Mouse (Mus musculus) hindbrain, embryonic 13.5 days (tissue): ENCODE measurements around the gene Ptpn4. TPM values are rescaled to one million over a fixed set of nuclear protein-coding genes. Genes with fewer than 3 reads are reported as not detected.

Source experiments
- ATAC-seq: fragments of 200-750 bp; cut with Nextera tagmentation; 2 replicates; pipeline ENCODE4 v1.8.0; 2017; ENCODE audit warnings: moderate TSS enrichment; ENCODE audit not compliant: low FRiP score
- H3K27ac ChIP-seq: fragments of 300-500 bp; sonication (generic); 2 replicates; pipeline ENCODE4 v1.5.1; 2015; ENCODE audit warnings: inconsistent platforms, mild to moderate bottlenecking, moderate library complexity
- H3K27me3 ChIP-seq: fragments of 300-500 bp; sonication (generic); 2 replicates; pipeline ENCODE4 v1.6.1; 2015; ENCODE audit warnings: mild to moderate bottlenecking, inconsistent platforms
- H3K36me3 ChIP-seq: fragments of 300-500 bp; sonication (generic); 2 replicates; pipeline ENCODE4 v1.6.1; 2015; ENCODE audit warnings: mild to moderate bottlenecking, inconsistent platforms
- H3K4me1 ChIP-seq: fragments of 300-500 bp; sonication (generic); replicated peaks from 2 replicates; pipeline ENCODE4 v1.6.1; 2015; ENCODE audit warnings: inconsistent platforms
- H3K4me2 ChIP-seq: fragments of 300-500 bp; sonication (generic); 2 replicates; pipeline ENCODE4 v1.6.1; 2015; ENCODE audit warnings: inconsistent platforms, mild to moderate bottlenecking, moderate library complexity
- H3K4me3 ChIP-seq: fragments of 300-500 bp; sonication (generic); 2 replicates; pipeline ENCODE4 v1.5.1; 2015; ENCODE audit warnings: mild to moderate bottlenecking, inconsistent platforms
- H3K9ac ChIP-seq: fragments of 300-500 bp; sonication (generic); 2 replicates; pipeline ENCODE4 v1.6.1; 2015; ENCODE audit warnings: mild to moderate bottlenecking, inconsistent platforms
- H3K9me3 ChIP-seq: fragments of 300-500 bp; sonication (generic); 2 replicates; pipeline ENCODE4 v1.6.1; 2016; ENCODE audit warnings: inconsistent platforms
- WGBS: fragments of 180-500 bp; shearing (Covaris S2); methylation state at CpG from one replicate; pipeline ENCODE4 v1.1.7; 2015; 5-methylcytosine and 5-hydroxymethylcytosine counted together
- polyA plus RNA-seq: library from polyadenylated mRNA; unstranded; fragments of >200 nt; fragmentation: Nextera tagmentation; extraction: Ambion mirVana; gene quantifications from 2 replicates; pipeline ENCODE4 v1.2.1, GENCODE M21; 2015

Gene Ptpn4
- polyA plus RNA-seq, 1 experiment from 2014 or later = 12.1 TPM

DNA sequence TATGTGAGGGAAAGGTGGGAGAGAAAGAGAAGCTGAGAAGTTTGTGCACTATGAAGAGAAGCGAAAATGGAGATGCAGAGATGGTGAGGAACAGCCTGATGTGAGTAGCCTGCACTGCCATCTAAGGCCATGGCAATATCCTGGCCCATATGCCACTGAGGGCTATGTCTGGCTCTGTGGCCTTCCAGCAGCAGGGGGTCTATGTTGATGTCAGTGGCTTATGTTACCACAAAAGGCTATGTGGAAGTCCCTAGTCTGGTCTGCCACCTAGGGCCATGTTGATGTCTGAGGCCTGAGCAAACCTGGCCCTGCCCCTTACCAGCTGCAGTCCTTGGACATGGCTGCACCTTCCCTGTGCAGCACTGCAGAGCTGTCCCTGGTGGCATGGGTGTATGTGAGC lies 43.1 kb downstream of the Ptpn4 start:
- H3K4me1 ChIP-seq = no peaks in the 10 kb centered on the region
- H3K27ac ChIP-seq = no peak overlapping the region
- no peak for ATAC-seq
- WGBS = 93% methylated on average over 1 of the region's 1 CpGs
- H3K27me3 ChIP-seq = no peaks in the 10 kb centered on the region
- no peak overlapping the region for H3K4me2 ChIP-seq
- H3K9ac ChIP-seq = no peak overlapping the region
- H3K9me3 ChIP-seq = no peaks in the 10 kb centered on the region
- H3K36me3 ChIP-seq = peaks cover 7% of the 10 kb centered on the region
- no peak overlapping the region for H3K4me3 ChIP-seq

DNA sequence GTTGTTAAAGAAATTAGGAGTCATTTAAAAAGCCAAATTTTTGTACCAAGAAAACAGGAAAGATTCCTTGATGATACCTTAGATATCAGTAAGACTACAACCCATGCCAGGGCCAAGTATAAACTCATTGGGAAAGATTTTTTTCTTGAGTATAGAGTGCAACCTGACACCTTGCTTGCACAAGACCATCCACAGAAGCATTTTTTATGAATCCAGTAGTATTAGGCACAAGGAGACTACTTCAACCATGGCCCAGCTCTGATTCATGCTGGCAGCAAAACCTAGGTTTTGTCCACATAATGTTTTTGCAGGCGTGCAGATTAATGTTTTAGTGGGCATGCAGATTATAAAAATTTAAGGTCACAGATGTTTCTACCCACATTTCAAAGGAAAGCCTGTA lies 46.8 kb downstream of the Ptpn4 start:
- Histone ChIP-seq H3K4me1 (no peaks in the 10 kb centered on the region), H3K27me3 (no peaks in the 10 kb centered on the region), H3K4me3 (no peak overlapping the region), H3K4me2 (no peak overlapping the region), H3K27ac (no peak overlapping the region), H3K9me3 (no peaks in the 10 kb centered on the region), H3K36me3 (peaks cover 7% of the 10 kb centered on the region), H3K9ac (no peak overlapping the region)
- no peak for ATAC-seq
- 80% methylated on average over 1 of the region's 1 CpGs for WGBS

DNA sequence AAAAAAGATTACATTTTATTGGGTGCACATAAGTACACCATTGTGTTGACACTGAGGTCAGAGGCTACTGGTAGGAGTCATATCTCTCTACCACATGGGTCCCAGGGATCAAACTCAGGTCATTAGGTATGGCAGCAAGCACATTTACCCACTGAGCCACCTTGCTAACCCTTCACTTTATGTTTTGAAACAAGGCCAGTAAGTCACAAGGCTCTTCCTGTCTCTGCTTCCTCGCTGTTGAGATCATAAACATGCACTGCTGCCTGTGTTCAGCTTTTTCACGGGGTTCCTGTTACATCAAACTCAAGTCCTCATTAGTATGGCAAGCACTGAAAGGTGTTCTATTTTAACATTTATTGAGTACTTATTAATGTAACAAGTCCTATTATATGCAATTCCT lies 61.5 kb downstream of the Ptpn4 start:
- 84% methylated on average over 2 of the region's 2 CpGs for WGBS
- no peak for ATAC-seq
- Histone ChIP-seq H3K4me2 (no peak overlapping the region), H3K9me3 (no peaks in the 10 kb centered on the region), H3K27ac (no peak overlapping the region), H3K36me3 (0 out of 2 replicates have a peak, but pooled peaks cover 7% of the 10 kb centered on the region), H3K9ac (no peak overlapping the region), H3K27me3 (no peaks in the 10 kb centered on the region), H3K4me1 (no peaks in the 10 kb centered on the region), H3K4me3 (no peak overlapping the region)

DNA sequence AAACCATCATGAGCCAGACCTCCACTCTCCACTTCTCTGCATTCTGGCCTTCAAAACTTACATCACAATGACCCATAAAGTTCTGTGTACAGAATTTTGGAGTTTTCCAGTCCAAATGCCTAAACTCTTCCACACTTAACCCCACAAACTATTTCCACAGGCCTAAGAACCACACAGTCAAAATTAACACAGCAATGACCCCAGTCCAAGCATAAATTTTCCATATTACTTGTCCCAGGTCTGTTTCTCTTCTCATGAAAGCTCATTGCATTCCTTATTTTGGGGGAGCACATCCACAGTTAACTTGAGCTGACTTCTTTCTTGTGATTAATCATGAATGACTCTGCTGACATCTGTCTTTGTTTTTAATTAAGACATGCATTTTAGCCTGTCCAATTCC lies 101.7 kb downstream of the Ptpn4 start:
- H3K36me3 ChIP-seq = peaks cover 37% of the 10 kb centered on the region
- H3K9me3 ChIP-seq = peaks cover 12% of the 10 kb centered on the region
- H3K4me3 ChIP-seq = no peak overlapping the region
- H3K27ac ChIP-seq = no peak overlapping the region
- no peak overlapping the region for H3K4me2 ChIP-seq
- H3K9ac ChIP-seq = no peak overlapping the region
- H3K27me3 ChIP-seq = no peaks in the 10 kb centered on the region
- ATAC-seq = no peak
- no peaks in the 10 kb centered on the region for H3K4me1 ChIP-seq

DNA sequence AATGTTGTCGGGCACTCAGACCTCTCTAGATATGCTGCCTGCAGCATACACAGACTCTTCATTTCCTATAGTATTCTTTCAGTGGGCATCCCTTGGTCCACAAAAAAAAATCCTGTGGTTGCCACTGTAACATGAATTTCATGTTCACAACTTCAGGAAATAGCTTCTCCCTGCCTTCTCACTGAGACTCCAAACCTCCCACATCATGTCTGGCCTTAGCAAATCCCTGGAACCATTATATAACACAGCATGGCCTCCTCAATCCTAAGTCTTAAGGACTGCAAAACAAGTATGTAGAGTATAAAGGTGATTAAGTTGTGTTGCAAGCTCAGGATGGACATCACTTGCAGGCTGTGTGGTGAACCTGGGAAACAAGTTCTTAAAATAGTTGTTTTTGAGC lies 102.6 kb downstream of the Ptpn4 start:
- H3K27ac ChIP-seq = no peak overlapping the region
- H3K4me1 ChIP-seq = no peaks in the 10 kb centered on the region
- H3K4me2 ChIP-seq = no peak overlapping the region
- no peaks in the 10 kb centered on the region for H3K27me3 ChIP-seq
- H3K9me3 ChIP-seq = peaks cover 3% of the 10 kb centered on the region
- no peak overlapping the region for H3K4me3 ChIP-seq
- 93% methylated on average over 1 of the region's 1 CpGs for WGBS
- H3K36me3 ChIP-seq = peaks cover 28% of the 10 kb centered on the region
- ATAC-seq = no peak
- no peak overlapping the region for H3K9ac ChIP-seq

DNA sequence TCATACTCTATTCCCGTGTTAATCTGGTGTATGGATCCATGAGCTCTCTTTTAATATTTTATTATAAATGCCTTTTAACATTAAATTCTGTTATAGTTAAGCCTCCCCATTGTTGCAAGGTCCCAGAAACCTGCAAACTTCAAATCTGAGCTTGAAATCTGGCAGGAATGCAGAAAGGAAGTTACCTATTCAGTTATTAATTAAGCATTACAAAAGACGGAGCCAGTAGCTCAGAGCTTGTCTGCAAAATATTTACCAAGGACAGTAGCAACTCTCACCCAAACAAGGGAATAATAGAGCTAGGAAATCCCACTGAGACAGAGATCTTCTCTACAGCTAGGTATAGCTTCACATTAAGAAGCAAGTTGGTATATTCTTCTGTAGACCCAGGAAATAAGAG lies 106.2 kb downstream of the Ptpn4 start:
- H3K27ac ChIP-seq = no peak overlapping the region
- H3K27me3 ChIP-seq = no peaks in the 10 kb centered on the region
- no peaks in the 10 kb centered on the region for H3K9me3 ChIP-seq
- ATAC-seq = no peak
- H3K4me3 ChIP-seq = no peak overlapping the region
- H3K9ac ChIP-seq = no peak overlapping the region
- H3K4me2 ChIP-seq = no peak overlapping the region
- H3K4me1 ChIP-seq = no peaks in the 10 kb centered on the region
- 92% methylated on average over 2 of the region's 2 CpGs for WGBS
- peaks cover 12% of the 10 kb centered on the region for H3K36me3 ChIP-seq

DNA sequence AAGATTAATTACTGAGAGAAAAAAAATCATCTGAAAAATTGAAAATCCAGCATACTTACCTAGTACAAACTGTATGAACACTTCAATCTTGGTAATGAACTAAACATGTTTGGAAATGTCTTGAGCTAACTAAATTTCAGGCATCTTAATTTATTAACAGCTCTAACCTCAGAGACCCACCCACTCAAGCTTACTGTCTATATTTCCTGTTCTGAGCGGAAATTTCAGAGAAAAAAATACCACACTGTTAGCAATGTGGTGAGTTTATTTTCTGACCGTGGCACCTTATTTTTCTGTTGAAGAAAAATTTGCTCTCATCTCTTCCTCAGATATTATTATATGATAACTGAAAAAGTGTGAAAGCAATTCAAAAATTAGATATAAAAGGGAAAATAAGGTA lies 124.4 kb downstream of the Ptpn4 start:
- Histone ChIP-seq H3K27me3 (no peaks in the 10 kb centered on the region), H3K27ac (no peak overlapping the region)
- no peak for ATAC-seq

DNA sequence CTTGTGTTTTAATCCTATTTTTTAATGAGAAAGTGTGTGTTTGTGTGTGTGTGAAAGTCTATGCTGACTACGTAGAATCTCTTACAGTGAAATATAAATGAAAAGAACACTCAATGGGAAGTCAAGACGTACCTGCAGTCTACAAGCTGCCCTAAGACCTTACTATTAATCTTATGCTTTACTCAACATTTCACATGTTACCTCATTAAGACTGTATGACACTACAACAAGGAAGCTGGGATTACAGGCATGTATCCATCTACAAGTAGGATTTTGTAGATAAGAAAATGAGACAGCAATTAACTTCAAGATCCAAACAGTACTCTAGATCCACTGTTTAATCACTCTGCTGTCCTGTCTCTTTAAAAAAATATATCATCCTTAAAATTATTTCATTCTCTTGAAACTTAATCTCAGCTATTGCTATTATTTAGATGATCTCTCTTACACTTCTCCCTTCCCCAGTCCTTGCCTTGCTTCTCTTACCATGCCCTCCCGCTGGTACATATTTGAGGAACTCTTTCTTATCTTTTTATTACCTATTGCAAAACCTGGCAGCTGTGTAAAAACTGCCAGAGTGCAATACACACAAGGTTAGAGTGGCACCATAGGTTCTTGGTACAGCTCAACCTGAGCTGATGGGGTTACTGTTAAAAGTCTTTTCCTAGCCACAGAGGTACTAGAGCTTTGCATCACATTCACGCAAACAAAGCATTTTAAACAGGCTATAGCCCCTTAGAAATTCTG lies 130.8 kb downstream of the Ptpn4 start:
- no peak for ATAC-seq
- H3K4me3 ChIP-seq = no peak overlapping the region
- no peak overlapping the region for H3K9ac ChIP-seq
- H3K27me3 ChIP-seq = no peaks in the 10 kb centered on the region
- H3K27ac ChIP-seq = no peak overlapping the region
- H3K4me2 ChIP-seq = no peak overlapping the region
- H3K9me3 ChIP-seq = no peaks in the 10 kb centered on the region
- peaks cover 14% of the 10 kb centered on the region for H3K36me3 ChIP-seq
- WGBS = 96% methylated on average over 4 of the region's 4 CpGs
- H3K4me1 ChIP-seq = no peaks in the 10 kb centered on the region

More for the DNA sequence above, 124.4 kb downstream of the Ptpn4 start:
- WGBS = 93% methylated on average over 2 of the region's 2 CpGs
- no peaks in the 10 kb centered on the region for H3K36me3 ChIP-seq
- no peaks in the 10 kb centered on the region for H3K4me1 ChIP-seq
- no peak overlapping the region for H3K4me3 ChIP-seq
- no peak overlapping the region for H3K4me2 ChIP-seq
- no peaks in the 10 kb centered on the region for H3K9me3 ChIP-seq
- no peak overlapping the region for H3K9ac ChIP-seq

DNA sequence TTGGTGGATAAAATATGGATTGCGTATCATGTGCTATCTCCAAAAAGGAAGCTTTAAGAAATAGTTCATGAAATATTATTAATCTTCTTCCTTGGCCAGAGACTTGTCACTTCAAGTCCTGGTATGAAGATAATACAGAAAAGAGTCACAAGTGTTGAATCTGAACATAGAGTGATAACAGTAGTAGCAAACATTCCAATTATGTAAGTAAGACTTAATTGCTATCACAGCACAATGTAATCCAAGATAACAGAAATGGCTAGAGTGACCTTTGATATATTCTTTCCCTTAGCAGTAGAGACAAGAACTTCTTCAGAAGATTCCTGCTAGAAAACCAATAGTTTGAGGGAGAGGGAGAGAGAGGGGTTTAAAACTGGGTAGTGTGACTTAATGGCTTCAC lies 140.6 kb downstream of the Ptpn4 start:
- WGBS = 96% methylated on average over 1 of the region's 1 CpGs

DNA sequence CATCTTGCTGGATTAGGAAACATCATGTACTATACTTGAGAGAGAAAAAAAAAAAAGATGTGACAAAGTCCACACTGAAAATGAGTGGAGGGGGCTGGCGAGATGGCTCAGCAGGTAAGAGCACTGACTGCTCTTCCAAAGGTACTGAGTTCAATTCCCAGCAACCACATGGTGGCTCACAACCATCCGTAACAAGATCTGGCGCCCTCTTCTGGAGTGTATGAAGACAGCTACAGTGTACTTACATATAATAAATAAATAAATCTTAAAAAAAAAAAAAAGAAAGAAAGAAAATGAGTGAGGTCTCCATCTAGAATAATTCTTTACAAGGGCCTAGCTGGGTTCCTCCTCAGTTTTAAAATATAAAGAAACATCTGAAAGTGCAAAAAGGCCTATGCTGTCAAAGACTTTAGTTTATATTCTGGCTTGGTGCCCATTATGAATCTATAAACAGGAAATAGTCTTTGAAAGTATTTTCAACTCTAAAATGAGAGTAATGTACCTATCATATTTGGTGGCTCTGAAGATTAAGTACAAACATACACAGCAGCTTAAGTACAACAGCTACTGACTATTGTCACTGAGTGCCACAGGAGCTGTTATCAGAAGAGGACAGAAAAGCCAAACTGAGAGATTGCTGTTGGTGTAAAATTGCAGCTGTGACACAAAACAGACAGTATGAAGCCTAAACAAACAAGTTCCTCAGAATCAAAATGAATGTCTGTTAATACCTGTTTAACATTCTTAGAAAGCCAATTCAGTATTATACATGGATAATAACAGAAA lies 151.4 kb downstream of the Ptpn4 start:
- H3K9ac ChIP-seq = no peak overlapping the region
- no peak overlapping the region for H3K27ac ChIP-seq
- H3K36me3 ChIP-seq = peaks cover 17% of the 10 kb centered on the region
- no peak overlapping the region for H3K4me3 ChIP-seq
- ATAC-seq = no peak
- no peaks in the 10 kb centered on the region for H3K4me1 ChIP-seq
- H3K4me2 ChIP-seq = no peak overlapping the region
- WGBS = 96% methylated on average over 3 of the region's 3 CpGs
- H3K27me3 ChIP-seq = no peaks in the 10 kb centered on the region
- no peaks in the 10 kb centered on the region for H3K9me3 ChIP-seq

More for the DNA sequence above, 140.6 kb downstream of the Ptpn4 start:
- ATAC-seq = no peak
- no peaks in the 10 kb centered on the region for H3K9me3 ChIP-seq
- H3K4me2 ChIP-seq = no peak overlapping the region
- no peaks in the 10 kb centered on the region for H3K4me1 ChIP-seq
- H3K4me3 ChIP-seq = no peak overlapping the region
- peaks cover 25% of the 10 kb centered on the region for H3K36me3 ChIP-seq
- H3K27me3 ChIP-seq = no peaks in the 10 kb centered on the region
- H3K27ac ChIP-seq = no peak overlapping the region
- H3K9ac ChIP-seq = no peak overlapping the region

DNA sequence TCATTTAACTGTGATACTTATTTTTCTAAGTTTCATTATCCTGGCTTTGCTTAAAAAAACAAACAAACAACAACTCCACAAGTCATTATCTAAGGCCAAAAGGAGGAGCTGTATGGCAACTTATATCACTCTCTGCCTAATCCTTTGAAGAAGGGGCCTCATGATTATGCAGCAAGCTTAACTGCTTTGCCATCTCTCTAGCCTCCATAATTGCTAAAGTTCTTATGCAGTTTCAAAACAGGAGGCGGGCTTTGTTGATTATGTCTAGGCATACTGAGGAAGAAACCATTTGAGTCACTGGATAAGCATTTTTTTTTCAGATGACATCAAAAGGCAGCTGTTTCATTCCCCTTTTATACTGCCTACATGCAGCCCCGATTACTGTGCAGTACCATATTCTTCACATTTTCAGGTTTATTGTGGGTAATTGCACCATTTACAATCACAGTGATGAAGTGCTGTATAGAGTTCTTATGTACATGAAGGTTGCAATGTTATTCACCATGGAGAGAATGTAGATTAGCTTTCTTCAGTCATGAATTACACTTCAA lies 155.7 kb downstream of the Ptpn4 start:
- Histone ChIP-seq H3K4me3 (no peak overlapping the region), H3K4me2 (no peak overlapping the region), H3K4me1 (no peaks in the 10 kb centered on the region), H3K27ac (no peak overlapping the region), H3K36me3 (peaks cover 28% of the 10 kb centered on the region), H3K9ac (no peak overlapping the region), H3K9me3 (no peaks in the 10 kb centered on the region), H3K27me3 (no peaks in the 10 kb centered on the region)
- WGBS = 88% methylated on average over 2 of the region's 2 CpGs
- no peak for ATAC-seq

DNA sequence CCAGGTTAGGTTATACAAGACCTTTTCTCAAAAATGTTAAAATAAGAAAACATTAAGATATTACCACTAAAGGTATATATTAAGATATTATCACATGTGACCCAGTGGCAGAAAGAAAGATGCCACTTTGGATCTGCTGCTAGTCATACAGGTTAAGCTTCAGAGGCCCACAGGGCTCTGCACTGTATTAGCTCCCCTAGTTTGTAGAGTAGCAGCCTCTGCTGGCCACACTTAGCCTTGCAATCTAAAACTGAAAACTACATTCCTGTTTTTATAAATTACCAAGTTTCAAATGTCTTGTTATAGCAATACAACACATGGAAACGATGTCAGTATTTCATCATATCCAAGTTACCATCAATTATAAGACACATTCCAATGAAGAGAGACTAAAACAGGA lies 162.4 kb downstream of the Ptpn4 start:
- peaks cover 25% of the 10 kb centered on the region for H3K36me3 ChIP-seq
- H3K4me2 ChIP-seq = no peak overlapping the region
- no peaks in the 10 kb centered on the region for H3K4me1 ChIP-seq
- H3K9ac ChIP-seq = no peak overlapping the region
- H3K27ac ChIP-seq = no peak overlapping the region
- peak; percentile 71; the same call in 1 of the 2 replicates for ATAC-seq
- H3K9me3 ChIP-seq = no peaks in the 10 kb centered on the region
- 80% methylated on average over 1 of the region's 1 CpGs for WGBS
- H3K4me3 ChIP-seq = no peak overlapping the region
- H3K27me3 ChIP-seq = no peaks in the 10 kb centered on the region
